Mouse (Mus musculus) limb, embryonic 15.5 days (tissue): Measurements from ENCODE around the gene Plekhs1. TPM values are rescaled to one million over a fixed set of nuclear protein-coding genes. Genes with fewer than 3 reads are reported as not detected.
"Not testable (repeated sequence)": the region's sequence is repeated elsewhere in the genome, so short reads cannot be mapped to it uniquely, and the experiment has no call there.

Source experiments
- ATAC-seq: fragments of 200-750 bp; cut with Nextera tagmentation; 2 replicates; pipeline ENCODE4 v1.8.0; 2017; ENCODE audit warnings: low read depth, moderate TSS enrichment; ENCODE audit not compliant: insufficient number of reproducible peaks, low FRiP score, low TSS enrichment
- H3K27ac ChIP-seq: fragments of 300-500 bp; sonication (generic); 2 replicates; pipeline ENCODE4 v1.5.1; 2015; ENCODE audit warnings: moderate library complexity, mild to moderate bottlenecking, inconsistent platforms
- H3K27me3 ChIP-seq: fragments of 300-500 bp; sonication (generic); 2 replicates; pipeline ENCODE4 v1.6.1; 2015; ENCODE audit warnings: inconsistent platforms
- H3K36me3 ChIP-seq: fragments of 300-500 bp; sonication (generic); 2 replicates; pipeline ENCODE4 v1.6.1; 2015; ENCODE audit warnings: inconsistent platforms
- H3K4me1 ChIP-seq: fragments of 300-500 bp; sonication (generic); 2 replicates; pipeline ENCODE4 v1.6.1; 2015; ENCODE audit warnings: inconsistent platforms
- H3K4me2 ChIP-seq: fragments of 300-500 bp; sonication (generic); 2 replicates; pipeline ENCODE4 v1.6.1; 2015; ENCODE audit warnings: mild to moderate bottlenecking, inconsistent platforms
- H3K4me3 ChIP-seq: fragments of 300-500 bp; sonication (generic); 2 replicates; pipeline ENCODE4 v1.5.1; 2015; ENCODE audit warnings: mild to moderate bottlenecking, inconsistent platforms
- H3K9ac ChIP-seq: fragments of 300-500 bp; sonication (generic); 2 replicates; pipeline ENCODE4 v1.6.1; 2015; ENCODE audit warnings: inconsistent platforms
- H3K9me3 ChIP-seq: fragments of 300-500 bp; sonication (generic); 2 replicates; pipeline ENCODE4 v1.6.1; 2016; ENCODE audit warnings: inconsistent platforms
- WGBS: fragments of 180-500 bp; shearing (Covaris S2); methylation state at CpG from one replicate; pipeline ENCODE4 v1.1.7; 2015; 5-methylcytosine and 5-hydroxymethylcytosine counted together
- polyA plus RNA-seq: library from polyadenylated mRNA; unstranded; fragments of >200 nt; fragmentation: Nextera tagmentation; extraction: Ambion mirVana; gene quantifications from 2 replicates; pipeline ENCODE4 v1.2.1, GENCODE M21; 2015

Gene Plekhs1
- polyA plus RNA-seq, 1 experiment from 2014 or later: not detected

DNA sequence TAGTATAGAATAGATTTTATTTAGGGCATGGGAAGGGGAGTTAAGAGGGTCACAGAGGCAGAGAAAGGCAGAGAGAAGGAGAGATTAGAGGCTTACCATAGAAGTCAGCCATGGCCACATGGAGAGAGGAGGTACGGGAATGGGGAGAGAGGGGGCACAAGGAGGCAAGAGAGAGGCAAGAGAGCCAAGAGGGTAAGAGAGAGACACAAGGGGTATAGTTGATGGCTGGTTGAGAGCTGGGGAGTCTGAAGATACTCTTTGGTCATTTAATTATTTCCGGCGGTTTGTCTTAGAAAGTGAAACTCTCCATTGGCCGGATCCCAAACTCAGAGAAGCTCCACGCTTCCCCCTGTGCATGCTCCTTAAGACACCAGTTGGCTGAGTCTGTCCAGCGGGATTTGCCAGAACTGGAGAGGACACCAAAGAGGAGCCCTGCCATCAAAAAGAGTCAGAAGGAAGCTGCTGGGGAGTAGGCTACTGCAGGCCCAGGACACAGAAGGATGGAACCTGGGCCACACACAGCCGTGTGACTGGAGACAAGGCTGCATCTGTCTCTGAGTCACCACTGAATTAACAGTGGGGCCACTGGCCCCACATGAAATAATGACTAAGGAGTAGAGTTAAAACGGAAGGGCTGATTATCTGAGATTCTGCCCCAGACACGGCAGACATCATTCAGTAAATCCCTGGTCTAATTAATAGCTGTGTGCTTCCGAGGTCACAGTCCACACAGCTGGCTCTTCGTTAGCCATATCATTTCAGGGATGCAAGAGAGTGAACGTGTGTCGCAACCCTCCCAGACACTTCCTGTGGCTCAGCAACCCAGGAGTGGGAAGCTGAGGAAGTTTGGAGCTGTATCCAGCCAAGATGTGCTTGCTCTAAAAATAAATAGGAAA lies 24.2 kb downstream of the Plekhs1 start:
- Histone ChIP-seq H3K4me3 (no peak overlapping the region), H3K4me1 (peaks cover 3% of the 10 kb centered on the region; the same call in 1 of the 2 replicates), H3K9ac (no peak overlapping the region), H3K9me3 (no peaks in the 10 kb centered on the region), H3K27me3 (no peaks in the 10 kb centered on the region), H3K4me2 (no peak overlapping the region), H3K36me3 (no peaks in the 10 kb centered on the region), H3K27ac (no peak overlapping the region)
- ATAC-seq: no peak
- WGBS: 49% methylated on average over 13 of the region's 13 CpGs

DNA sequence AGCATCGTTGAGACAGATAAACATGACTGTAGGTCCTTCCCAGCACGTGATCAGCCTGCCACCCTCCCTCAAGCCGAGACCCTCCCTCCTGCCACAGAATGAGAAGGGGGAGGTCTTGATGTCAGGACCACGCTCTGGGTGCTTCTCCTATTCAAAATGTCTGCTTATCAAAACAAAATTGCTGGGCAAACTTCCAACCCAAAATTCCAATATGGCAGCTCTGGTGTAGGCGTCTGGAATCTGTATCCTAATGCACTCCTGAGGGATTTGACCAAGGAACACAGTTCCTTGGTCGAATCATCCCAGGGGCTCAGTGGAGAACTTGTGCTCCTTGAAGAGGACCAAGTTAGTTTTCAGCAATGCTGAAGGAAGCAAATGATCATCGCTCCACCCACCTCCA lies 25.5 kb downstream of the Plekhs1 start:
- no peak for ATAC-seq
- Histone ChIP-seq H3K4me2 (no peak overlapping the region), H3K36me3 (no peaks in the 10 kb centered on the region), H3K27ac (no peak overlapping the region), H3K9me3 (no peaks in the 10 kb centered on the region), H3K27me3 (no peaks in the 10 kb centered on the region), H3K4me1 (peaks cover 3% of the 10 kb centered on the region; the same call in 1 of the 2 replicates), H3K9ac (no peak overlapping the region), H3K4me3 (no peak overlapping the region)
- 82% methylated on average over 7 of the region's 7 CpGs for WGBS

DNA sequence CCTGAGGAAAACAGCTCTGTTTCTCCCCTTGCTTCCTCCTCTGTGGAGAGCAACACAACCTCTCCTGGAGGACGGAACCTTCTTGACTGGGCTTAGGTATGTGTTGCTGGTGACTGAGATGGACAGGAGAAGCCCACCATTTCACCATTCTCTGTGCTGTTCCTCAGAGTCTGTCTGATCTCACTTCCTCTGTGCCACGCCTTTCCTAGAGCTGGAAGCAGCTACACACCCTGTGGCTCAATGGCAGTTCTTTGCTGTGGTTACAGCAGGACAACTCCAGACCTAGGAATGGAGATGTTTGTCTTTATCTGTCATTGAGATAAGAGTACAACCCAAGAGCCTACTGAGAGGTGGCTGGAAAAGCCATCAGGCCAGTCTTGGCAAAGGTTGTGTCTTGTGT lies 25.9 kb downstream of the Plekhs1 start:
- Histone ChIP-seq H3K27me3 (no peaks in the 10 kb centered on the region), H3K4me1 (peaks cover 3% of the 10 kb centered on the region; the same call in 1 of the 2 replicates), H3K9me3 (no peaks in the 10 kb centered on the region), H3K9ac (no peak overlapping the region), H3K36me3 (no peaks in the 10 kb centered on the region), H3K27ac (no peak overlapping the region), H3K4me2 (no peak overlapping the region), H3K4me3 (no peak overlapping the region)
- 98% methylated on average over 2 of the region's 2 CpGs for WGBS
- no peak for ATAC-seq

DNA sequence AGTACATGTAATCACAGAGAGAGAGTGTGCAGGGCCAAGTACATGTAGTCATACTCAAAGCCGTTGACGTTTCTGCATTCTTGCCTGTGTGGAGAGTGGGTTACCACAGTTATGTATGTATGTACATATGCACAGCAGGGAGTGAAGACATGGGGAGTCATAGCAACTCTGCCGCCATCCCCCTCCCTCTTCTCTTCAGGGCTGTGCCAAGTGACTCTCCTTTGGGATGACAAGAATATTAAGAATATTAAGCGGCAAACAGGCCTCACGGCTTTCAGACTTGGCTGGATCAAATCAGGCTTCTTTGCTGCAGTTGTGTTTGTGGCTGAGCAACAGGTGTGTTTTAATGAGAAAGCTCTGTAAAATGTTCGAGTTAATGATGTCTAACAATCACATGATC lies 28.2 kb downstream of the Plekhs1 start:
- no peaks in the 10 kb centered on the region for H3K27me3 ChIP-seq
- no peak overlapping the region for H3K9ac ChIP-seq
- no peaks in the 10 kb centered on the region for H3K36me3 ChIP-seq
- H3K9me3 ChIP-seq: no peaks in the 10 kb centered on the region
- WGBS: 63% methylated on average over 6 of the region's 6 CpGs
- peaks cover 3% of the 10 kb centered on the region; the same call in 1 of the 2 replicates for H3K4me1 ChIP-seq
- ATAC-seq: no peak
- H3K4me2 ChIP-seq: no peak overlapping the region
- no peak overlapping the region for H3K4me3 ChIP-seq
- H3K27ac ChIP-seq: no peak overlapping the region

DNA sequence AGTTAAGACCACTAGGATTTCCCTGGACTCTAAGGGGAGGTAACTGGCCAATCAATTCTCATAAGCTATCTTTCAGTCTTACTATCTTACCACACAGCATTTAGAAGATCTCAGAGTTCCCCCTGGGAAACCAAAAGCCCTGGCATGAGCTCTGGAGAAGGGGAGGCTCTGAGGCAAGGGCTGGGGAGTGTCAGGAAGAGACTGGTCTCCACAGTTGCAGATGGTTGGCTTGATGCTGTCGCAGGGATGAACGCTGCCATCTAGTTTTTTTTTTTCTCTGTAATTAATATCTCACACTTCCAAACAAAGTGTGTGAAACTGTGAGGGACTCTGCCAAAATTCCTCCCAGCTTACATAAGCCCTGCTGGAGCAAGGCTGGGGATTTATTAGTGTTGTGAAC lies 32.7 kb downstream of the Plekhs1 start:
- H3K4me1 ChIP-seq: not testable (repeated sequence)
- WGBS: no CpG with 5 or more reads among the region's 2 CpGs

DNA sequence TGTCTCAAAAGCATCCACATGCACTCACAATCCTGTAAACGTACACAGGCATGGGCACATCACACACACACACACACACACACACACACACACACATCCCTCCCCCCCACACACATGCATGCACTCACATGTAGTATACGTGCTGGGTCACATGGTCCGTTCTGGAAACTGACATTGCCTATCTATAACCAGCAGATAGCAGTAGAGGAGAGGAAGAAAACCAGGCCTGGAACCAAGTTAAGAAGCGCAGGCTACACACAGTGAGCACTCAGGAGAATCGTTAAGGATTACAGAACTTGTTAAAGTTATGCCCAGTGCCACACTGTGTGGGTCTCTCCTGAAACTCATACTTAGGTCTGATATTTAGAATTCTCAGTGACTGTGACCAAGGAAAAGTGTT lies 41.6 kb downstream of the Plekhs1 start:
- WGBS: no CpG with 5 or more reads among the region's 5 CpGs
- H3K4me2 ChIP-seq, H3K4me3 ChIP-seq, H3K27ac ChIP-seq, ATAC-seq, H3K27me3 ChIP-seq, H3K9me3 ChIP-seq, H3K36me3 ChIP-seq, H3K4me1 ChIP-seq, H3K9ac ChIP-seq: not testable (repeated sequence)

More for the DNA sequence above, 32.7 kb downstream of the Plekhs1 start:
- H3K4me2 ChIP-seq, ATAC-seq, H3K36me3 ChIP-seq, H3K27ac ChIP-seq, H3K27me3 ChIP-seq, H3K9me3 ChIP-seq, H3K9ac ChIP-seq, H3K4me3 ChIP-seq: not testable (repeated sequence)

DNA sequence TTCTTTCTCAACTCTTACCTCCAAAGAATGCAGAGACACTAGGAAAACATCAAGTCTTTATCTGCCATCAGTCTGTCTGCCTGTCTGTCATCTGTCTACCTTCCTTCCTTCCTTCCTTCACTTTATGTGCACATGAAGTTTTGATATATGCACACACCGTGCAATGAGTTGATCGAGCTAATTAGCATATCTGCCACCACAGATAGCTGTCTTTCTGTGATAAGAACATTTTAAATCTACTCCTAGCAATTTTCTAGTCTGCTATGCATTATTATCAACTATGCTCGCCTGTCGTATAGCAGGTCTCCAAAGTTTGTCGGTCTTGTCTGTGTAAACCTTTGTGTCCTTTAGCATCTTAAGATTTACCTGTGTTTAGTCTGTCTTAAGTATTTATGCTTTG lies 42.1 kb downstream of the Plekhs1 start:
- H3K4me1 ChIP-seq, ATAC-seq, H3K27me3 ChIP-seq, H3K4me3 ChIP-seq, H3K9ac ChIP-seq, H3K27ac ChIP-seq, H3K4me2 ChIP-seq, H3K36me3 ChIP-seq, H3K9me3 ChIP-seq: not testable (repeated sequence)
- no CpG with 5 or more reads among the region's 5 CpGs for WGBS

DNA sequence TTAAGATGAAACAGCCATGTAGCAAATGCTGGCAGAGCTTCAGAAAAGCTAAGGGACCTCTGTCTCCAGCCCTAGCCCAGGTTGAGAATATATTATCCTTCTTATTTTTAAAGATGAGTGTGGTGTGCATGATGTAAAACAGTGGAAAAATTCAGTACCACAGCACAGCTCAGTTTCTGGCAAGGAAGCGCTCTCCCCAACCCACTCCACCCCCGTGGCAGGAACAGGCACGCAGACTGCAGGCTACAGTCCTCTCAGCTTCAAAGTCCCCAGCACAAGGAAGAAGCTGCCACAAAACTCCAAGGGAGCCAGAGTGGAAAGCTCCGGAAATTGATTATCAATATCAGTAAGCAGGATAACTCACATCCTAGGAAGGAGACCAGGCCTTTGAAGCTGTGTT lies 49.8 kb downstream of the Plekhs1 start:
- H3K4me3 ChIP-seq, H3K27me3 ChIP-seq, ATAC-seq, H3K36me3 ChIP-seq, H3K9ac ChIP-seq, H3K9me3 ChIP-seq, H3K27ac ChIP-seq, H3K4me1 ChIP-seq, H3K4me2 ChIP-seq: not testable (repeated sequence)
- no CpG with 5 or more reads among the region's 4 CpGs for WGBS

DNA sequence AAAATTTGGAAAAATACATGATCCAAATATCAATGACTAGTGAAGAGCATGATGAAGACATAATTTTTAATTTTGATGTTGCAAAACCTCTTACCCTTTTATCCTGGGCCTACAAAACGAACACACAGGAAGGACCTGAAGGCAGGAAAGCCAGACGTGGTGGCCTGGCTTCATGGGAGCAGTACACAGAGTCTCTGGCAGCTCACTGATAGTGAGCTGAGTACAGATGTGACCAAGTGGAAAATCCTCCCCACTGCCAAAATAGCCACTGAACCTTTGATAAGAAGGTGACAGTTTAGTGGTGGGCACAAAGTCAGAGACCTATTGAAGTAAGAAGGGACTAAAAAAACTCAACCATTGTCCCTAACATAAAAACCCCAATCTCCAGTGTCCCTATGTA lies 52.1 kb downstream of the Plekhs1 start:
- no CpG with 5 or more reads among the region's 2 CpGs for WGBS
- H3K9me3 ChIP-seq: not testable (repeated sequence)

DNA sequence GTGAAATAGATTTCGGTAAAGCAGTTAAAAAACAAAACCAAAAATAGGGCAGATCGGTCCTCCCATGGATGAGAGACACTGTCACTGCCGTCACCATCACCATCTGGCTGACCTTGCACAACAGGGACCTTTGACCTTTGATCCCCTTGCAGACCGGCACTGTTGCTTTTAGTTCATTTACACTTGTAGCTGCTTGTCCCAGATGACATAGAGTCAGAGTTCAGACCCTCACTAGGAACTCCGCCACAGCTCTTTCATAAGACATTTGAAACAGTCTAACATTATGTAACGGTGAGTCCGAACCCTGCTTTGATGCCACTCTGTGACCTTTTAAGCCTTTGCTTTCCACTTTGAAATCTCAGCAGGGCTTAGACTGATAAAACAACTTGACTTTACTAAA lies 58.0 kb downstream of the Plekhs1 start:
- not testable (repeated sequence) for H3K9me3 ChIP-seq, ATAC-seq, H3K36me3 ChIP-seq, H3K27me3 ChIP-seq, H3K27ac ChIP-seq, H3K4me3 ChIP-seq, H3K4me2 ChIP-seq, H3K9ac ChIP-seq, H3K4me1 ChIP-seq
- no CpG with 5 or more reads among the region's 7 CpGs for WGBS

More for the DNA sequence above, 52.1 kb downstream of the Plekhs1 start:
- not testable (repeated sequence) for H3K9ac ChIP-seq, ATAC-seq, H3K4me1 ChIP-seq, H3K4me2 ChIP-seq, H3K36me3 ChIP-seq, H3K27me3 ChIP-seq, H3K27ac ChIP-seq, H3K4me3 ChIP-seq

DNA sequence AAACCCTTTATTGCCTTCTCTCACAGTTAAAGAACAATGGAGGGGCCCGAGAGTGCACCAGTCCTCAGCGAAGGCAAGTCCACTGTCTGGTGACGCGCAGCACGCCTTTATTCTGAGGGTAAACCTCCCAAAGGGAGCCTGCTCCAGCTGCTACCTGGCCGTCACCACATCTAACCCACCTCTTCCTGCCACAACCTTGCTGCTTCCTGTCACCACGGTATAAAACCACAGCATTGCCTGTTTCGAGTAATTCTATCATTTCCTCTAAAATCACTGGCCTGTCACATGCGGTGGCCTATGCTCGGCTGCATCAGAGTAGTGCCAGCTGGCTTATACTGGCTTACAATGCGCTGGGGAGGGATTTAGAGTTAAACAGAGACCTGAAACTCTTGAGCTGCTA lies 69.1 kb downstream of the Plekhs1 start:
- not testable (repeated sequence) for H3K36me3 ChIP-seq, H3K27ac ChIP-seq, H3K4me3 ChIP-seq, H3K9ac ChIP-seq, H3K9me3 ChIP-seq, H3K27me3 ChIP-seq, ATAC-seq, H3K4me1 ChIP-seq, H3K4me2 ChIP-seq
- WGBS: no CpG with 5 or more reads among the region's 11 CpGs

DNA sequence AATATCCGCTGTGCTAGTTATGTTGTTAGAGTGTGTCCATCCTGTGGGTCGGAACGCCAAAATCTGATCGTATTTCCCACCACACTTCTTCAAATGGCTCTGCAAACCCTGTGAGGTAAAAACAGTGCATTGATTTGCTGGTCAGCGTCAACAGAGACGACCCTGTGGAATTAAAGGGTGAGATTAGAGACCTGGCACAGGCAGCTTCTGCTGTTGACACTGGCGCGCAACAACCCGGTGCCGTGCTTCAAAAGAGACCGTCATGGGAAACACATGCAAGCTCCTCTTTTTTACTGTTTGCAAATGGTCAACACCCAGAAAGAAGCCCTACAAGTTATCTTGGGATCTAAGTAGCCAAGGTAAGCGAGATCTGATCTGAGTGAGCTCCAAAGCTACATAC lies 69.8 kb downstream of the Plekhs1 start:
- Histone ChIP-seq H3K9ac (no peak overlapping the region), H3K36me3 (peaks cover 16% of the 10 kb centered on the region), H3K27me3 (no peaks in the 10 kb centered on the region), H3K9me3 (no peaks in the 10 kb centered on the region), H3K27ac (no peak overlapping the region), H3K4me2 (no peak overlapping the region), H3K4me3 (no peak overlapping the region), H3K4me1 (no peaks in the 10 kb centered on the region)
- 87% methylated on average over 12 of the region's 12 CpGs for WGBS
- ATAC-seq: no peak
